Mouse (Mus musculus) heart, embryonic 14.5 days (tissue): Measurements from ENCODE around the gene 1700017B05Rik. TPM values are rescaled to one million over a fixed set of nuclear protein-coding genes. Genes with fewer than 3 reads are reported as not detected.
"Not testable (repeated sequence)": the region's sequence is repeated elsewhere in the genome, so short reads cannot be mapped to it uniquely, and the experiment has no call there.

ENCODE experiments used
- ATAC-seq: fragments of 200-750 bp; cut with Nextera tagmentation; 2 replicates; pipeline ENCODE4 v1.8.0; 2017; ENCODE audit warnings: low read depth, moderate TSS enrichment; ENCODE audit not compliant: insufficient number of reproducible peaks, insufficient read depth, low FRiP score
- H3K27ac ChIP-seq, 2 experiments: fragments of 200-500 bp in 1 of 2; fragments of 300-500 bp in 1 of 2; sonication (generic) in 1 of 2; replicated peaks in 1 of 2; 2 replicates each; pipeline ENCODE4 v1.5.1; 2012 to 2014; ENCODE audit warnings: low read depth in 2 of 2, low read length in 2 of 2, control low read depth in 1 of 2, mild to moderate bottlenecking in 1 of 2, mixed read lengths in 1 of 2; ENCODE audit not compliant: control insufficient read depth in 1 of 2, insufficient read depth in 1 of 2
- H3K27me3 ChIP-seq: fragments of 300-500 bp; sonication (generic); 2 replicates; pipeline ENCODE4 v1.6.1; 2014; ENCODE audit warnings: mild to moderate bottlenecking, low read length, control low read depth; ENCODE audit not compliant: control insufficient read depth, insufficient read depth
- H3K36me3 ChIP-seq: fragments of 300-500 bp; sonication (generic); 2 replicates; pipeline ENCODE4 v1.6.1; 2014; ENCODE audit warnings: mild to moderate bottlenecking, control low read depth, low read length, mixed read lengths; ENCODE audit not compliant: control insufficient read depth, insufficient read depth
- H3K4me1 ChIP-seq, 2 experiments: fragments of 200-500 bp in 1 of 2; fragments of 300-500 bp in 1 of 2; sonication (generic) in 1 of 2; 2 replicates each; pipeline ENCODE4 v1.6.1; 2012 to 2014; ENCODE audit warnings: low read length in 2 of 2, control low read depth in 1 of 2, mixed read lengths in 1 of 2; ENCODE audit not compliant: control insufficient read depth in 2 of 2, insufficient read depth in 2 of 2
- H3K4me2 ChIP-seq: fragments of 300-500 bp; sonication (generic); 2 replicates; pipeline ENCODE4 v1.6.1; 2014; ENCODE audit warnings: mild to moderate bottlenecking, low read length
- H3K4me3 ChIP-seq, 2 experiments: fragments of 200-500 bp in 1 of 2; fragments of 300-500 bp in 1 of 2; sonication (generic) in 1 of 2; 2 replicates each; pipeline ENCODE4 v1.5.1; 2012 to 2014; ENCODE audit warnings: low read length in 2 of 2, mild to moderate bottlenecking in 2 of 2, control low read depth in 1 of 2, low read depth in 1 of 2, moderate library complexity in 1 of 2; ENCODE audit not compliant: control insufficient read depth in 1 of 2, insufficient read depth in 1 of 2
- H3K9ac ChIP-seq: fragments of 300-500 bp; sonication (generic); 2 replicates; pipeline ENCODE4 v1.6.1; 2014; ENCODE audit warnings: mild to moderate bottlenecking, low read length
- H3K9me3 ChIP-seq: fragments of 300-500 bp; sonication (generic); 2 replicates; pipeline ENCODE4 v1.6.1; 2016; ENCODE audit warnings: low read length, control low read depth; ENCODE audit not compliant: control insufficient read depth
- WGBS: fragments of 180-500 bp; shearing (Covaris S2); extraction: QIAGEN DNeasy Blood & Tissue Kit; methylation state at CpG from one replicate; pipeline ENCODE4 v1.1.7; 2014; 5-methylcytosine and 5-hydroxymethylcytosine counted together
- polyA plus RNA-seq: library from polyadenylated mRNA; unstranded; fragments of >200 nt; fragmentation: Nextera tagmentation; extraction: Ambion mirVana; gene quantifications from 2 replicates; pipeline ENCODE4 v1.2.1, GENCODE M21; 2014

1700017B05Rik gene
- polyA plus RNA-seq = 10.1 and 10.6 TPM in 2 replicates

DNA sequence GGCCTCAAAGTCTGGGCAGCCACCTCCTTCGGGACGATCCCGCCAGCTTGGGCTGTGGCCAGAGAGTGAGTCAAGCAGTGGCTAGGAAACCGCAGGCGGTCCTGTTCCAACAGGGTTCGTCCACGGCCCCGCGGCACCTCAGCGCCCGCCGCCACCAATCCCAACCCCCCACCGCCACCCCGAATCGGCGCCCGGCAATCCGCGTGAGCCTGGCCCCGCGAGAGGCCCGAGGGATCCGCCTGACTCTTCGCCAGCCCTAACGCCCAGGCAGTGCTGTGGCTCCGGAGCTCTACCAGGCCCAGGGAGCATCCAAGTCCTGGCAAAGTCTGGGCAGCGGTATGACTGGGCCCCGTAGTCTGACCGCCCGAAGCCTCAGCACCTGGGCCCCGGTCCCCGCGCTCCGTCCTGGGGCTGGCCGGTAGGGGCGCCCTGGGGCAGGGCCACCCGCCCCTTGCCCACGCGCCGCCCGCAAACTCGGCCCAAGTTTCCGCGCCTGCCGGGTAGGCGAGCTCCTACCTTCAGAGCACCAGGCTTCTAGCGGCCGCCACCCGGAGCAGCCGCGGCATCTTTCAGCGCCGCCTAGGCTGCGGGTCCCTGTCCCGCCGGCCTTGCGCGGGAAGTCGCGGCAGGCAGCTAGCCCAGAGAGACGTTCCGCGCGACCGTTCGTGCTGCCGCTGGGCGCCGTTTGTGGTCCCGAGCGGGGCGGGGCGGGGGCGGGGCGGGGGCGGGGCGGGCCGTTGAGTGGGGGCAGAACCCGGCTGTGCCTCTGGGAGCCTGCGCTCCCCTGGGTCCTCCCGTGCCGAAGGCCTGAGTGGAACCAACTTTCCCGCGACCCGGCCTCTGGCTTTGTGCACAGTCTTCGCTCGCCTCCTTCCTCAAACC, at the start of gene 1700017B05Rik:
1700017B05Rik (minus strand) TSS at position 700 of the 882 bp plus-strand sequence.
- ATAC-seq = peak; percentile 76
- peak within 1 kb of the TSS; percentile 99 for H3K4me2 ChIP-seq
- H3K9me3 ChIP-seq = no peaks in the 10 kb centered on the region
- under 1% methylated on average over 83 of the region's 87 CpGs for WGBS
- peak within 1 kb of the TSS; percentile 81 to 96 for H3K4me3 ChIP-seq
- no peaks in the 10 kb centered on the region for H3K27me3 ChIP-seq
- peaks cover 18% of the 10 kb centered on the region for H3K36me3 ChIP-seq
- H3K27ac ChIP-seq = peak within 1 kb of the TSS; percentile 68 to 78
- H3K9ac ChIP-seq = peak within 1 kb of the TSS; percentile 82
- H3K4me1 ChIP-seq = peaks cover 19 to 32% of the 10 kb centered on the region in 2 experiments

DNA sequence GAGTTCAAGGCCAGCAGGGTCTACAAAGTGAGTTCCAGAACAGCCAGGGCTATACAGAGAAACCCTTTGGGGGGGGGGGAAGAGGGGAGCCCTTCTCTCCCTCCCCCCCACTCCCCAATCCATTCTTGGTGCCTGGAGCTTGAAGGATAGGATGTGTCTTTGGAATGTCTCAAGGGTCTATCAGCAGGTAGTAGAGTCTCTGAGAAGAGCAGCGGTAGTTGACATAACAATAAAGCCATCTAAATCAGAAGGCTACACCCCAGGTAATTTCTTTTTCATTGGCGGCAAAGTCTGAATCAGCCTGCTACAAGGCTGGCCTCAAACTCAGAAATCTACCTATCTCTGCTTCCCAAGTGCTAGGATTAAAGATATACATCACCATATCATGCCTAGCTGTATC, 48.5 kb upstream of the 1700017B05Rik start:
- no peak for ATAC-seq
- Histone ChIP-seq H3K27me3 (no peaks in the 10 kb centered on the region), H3K9ac (no peak overlapping the region), H3K27ac (no peak overlapping the region), H3K4me3 (no peak overlapping the region), H3K4me2 (no peak overlapping the region), H3K9me3 (peaks cover 4% of the 10 kb centered on the region; the same call in 1 of the 2 replicates), H3K36me3 (no peaks in the 10 kb centered on the region), H3K4me1 (no peaks in the 10 kb centered on the region)
- 90% methylated on average over 2 of the region's 2 CpGs for WGBS

DNA sequence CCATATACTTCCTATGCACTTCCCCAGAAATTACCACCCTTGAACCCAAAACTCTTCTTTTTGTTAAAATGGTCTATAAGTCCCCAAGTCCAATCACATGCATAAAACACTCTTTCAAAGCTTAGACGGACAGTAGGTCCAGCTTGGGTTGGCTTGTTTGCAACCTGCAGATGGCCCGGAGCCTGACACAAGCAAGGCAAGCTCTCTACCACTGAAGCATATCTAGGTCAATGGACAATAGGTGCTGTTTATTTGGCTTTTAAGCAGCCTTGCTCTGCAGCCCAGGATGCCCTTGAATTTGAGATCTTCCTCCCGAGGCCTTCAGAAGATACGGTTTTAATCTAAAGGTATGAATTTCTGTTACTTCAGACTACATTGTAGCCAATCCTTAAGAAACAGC, 46.9 kb upstream of the 1700017B05Rik start:
- no peaks in the 10 kb centered on the region for H3K36me3 ChIP-seq
- no peak overlapping the region for H3K27ac ChIP-seq
- H3K27me3 ChIP-seq = no peaks in the 10 kb centered on the region
- WGBS = 88% methylated on average over 4 of the region's 4 CpGs
- H3K9me3 ChIP-seq = no peaks in the 10 kb centered on the region
- no peak overlapping the region for H3K4me3 ChIP-seq
- H3K9ac ChIP-seq = no peak overlapping the region
- H3K4me1 ChIP-seq = no peaks in the 10 kb centered on the region
- ATAC-seq = no peak
- H3K4me2 ChIP-seq = no peak overlapping the region

GRCm38 (mm10) chr9:57307456-57307855, 45.0 kb upstream of the 1700017B05Rik start:
- Histone ChIP-seq H3K36me3 (no peaks in the 10 kb centered on the region), H3K27me3 (no peaks in the 10 kb centered on the region), H3K4me2 (no peak overlapping the region), H3K4me1 (no peaks in the 10 kb centered on the region), H3K9me3 (no peaks in the 10 kb centered on the region), H3K27ac (no peak overlapping the region), H3K9ac (no peak overlapping the region), H3K4me3 (no peak overlapping the region)
- no peak for ATAC-seq
- WGBS = 44% methylated on average over 4 of the region's 4 CpGs

GRCm38 (mm10) chr9:57304716-57305115, 42.3 kb upstream of the 1700017B05Rik start:
- WGBS = 87% methylated on average over 4 of the region's 4 CpGs
- H3K27me3 ChIP-seq, ATAC-seq, H3K4me1 ChIP-seq, H3K36me3 ChIP-seq, H3K27ac ChIP-seq, H3K9ac ChIP-seq, H3K4me2 ChIP-seq, H3K4me3 ChIP-seq, H3K9me3 ChIP-seq: not testable (repeated sequence)

- no peak for ATAC-seq
- no peak overlapping the region for H3K4me3 ChIP-seq
- H3K27me3 ChIP-seq = no peaks in the 10 kb centered on the region
- H3K27ac ChIP-seq = no peak overlapping the region
- no peaks in the 10 kb centered on the region for H3K36me3 ChIP-seq
- no peaks in the 10 kb centered on the region for H3K4me1 ChIP-seq
- no peak overlapping the region for H3K4me2 ChIP-seq
- no peaks in the 10 kb centered on the region for H3K9me3 ChIP-seq
- 91% methylated on average over 2 of the region's 2 CpGs for WGBS
- no peak overlapping the region for H3K9ac ChIP-seq
Observed at GRCm38 (mm10) chr9:57304251-57304650, 41.8 kb upstream of the 1700017B05Rik start.

GRCm38 (mm10) chr9:57303356-57303755, 40.9 kb upstream of the 1700017B05Rik start:
- no peaks in the 10 kb centered on the region for H3K36me3 ChIP-seq
- H3K9ac ChIP-seq = no peak overlapping the region
- no peak for ATAC-seq
- 95% methylated on average over 1 of the region's 1 CpGs for WGBS
- no peaks in the 10 kb centered on the region for H3K4me1 ChIP-seq
- no peaks in the 10 kb centered on the region for H3K27me3 ChIP-seq
- H3K4me3 ChIP-seq = no peak overlapping the region
- no peak overlapping the region for H3K27ac ChIP-seq
- H3K9me3 ChIP-seq = no peaks in the 10 kb centered on the region
- no peak overlapping the region for H3K4me2 ChIP-seq
